Mouse (Mus musculus) lung, postnatal 0 days (tissue): ENCODE measurements around the gene Slc45a1.

Experiments
- CTCF ChIP-seq: IDR thresholded peaks from 2 replicates; pipeline ENCODE4 v1.5.1; 2016; ENCODE audit warnings: antibody characterized with exemption, mild to moderate bottlenecking
- EP300 ChIP-seq: IDR thresholded peaks from 2 replicates; pipeline ENCODE4 v1.6.1; 2016; ENCODE audit warnings: antibody characterized with exemption, mild to moderate bottlenecking, control low read depth

DNA sequence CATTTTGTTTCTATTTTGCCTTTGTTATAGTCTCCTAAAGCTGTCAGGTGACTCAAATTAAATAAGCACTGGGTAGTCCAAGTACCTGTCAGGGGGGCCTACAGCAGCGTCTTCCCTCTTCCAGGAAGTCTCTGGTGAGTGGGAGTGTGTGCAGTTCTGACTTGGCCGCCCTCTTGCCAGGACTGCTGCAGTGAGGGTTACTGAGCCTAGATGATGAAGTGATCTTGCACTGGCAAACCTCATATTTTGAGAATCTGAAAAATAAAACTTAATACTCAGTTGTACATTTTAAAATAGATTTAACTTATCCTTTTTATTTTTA is 63.7 kb downstream of the Slc45a1 start:
- no peak for TF ChIP-seq CTCF
- no peak for TF ChIP-seq EP300
